Mouse (Mus musculus) adipose tissue, adult 10 weeks (tissue): ENCODE data around the gene Ddrgk1. TPM values are rescaled to one million over a fixed set of nuclear protein-coding genes. Genes with fewer than 3 reads are reported as not detected.

Experiments used
- polyA plus RNA-seq: library from polyadenylated mRNA; stranded (reverse); fragments of 350-450 nt; fragmentation: Illumina TruSeq; extraction: RNeasy Lipid Tissue Mini Kit (QIAGEN cat#74804); gene quantifications from one replicate; pipeline ENCODE4 v1.2.3, GENCODE M21; 2014; ENCODE audit warnings: low read depth, low replicate concordance

The Ddrgk1 gene
- 145 TPM for polyA plus RNA-seq

GRCm38 (mm10) chr2:130664102-130664701, at the start of gene Ddrgk1:
Gene Ddrgk1 (minus strand): TSS chr2:130664659.

GRCm38 (mm10) chr2:130697153-130697810, 32.8 kb upstream of the Ddrgk1 start, which contains the start of gene Slc4a11:
Gene Slc4a11 (minus strand): TSS chr2:130697519.

GRCm38 (mm10) chr2:130667559-130667958, 3.1 kb upstream of the Ddrgk1 start, which contains the start of gene Itpa:
Gene Itpa (plus strand): TSS chr2:130667610.

GRCm38 (mm10) chr2:130642684-130643369, 21.6 kb downstream of the Ddrgk1 start, which contains the start of gene Lzts3:
Gene Lzts3 (minus strand): TSS chr2:130642803.

GRCm38 (mm10) chr2:130629839-130630203, 34.6 kb downstream of the Ddrgk1 start, which contains the start of the genes Fastkd5 and Ubox5:
Gene Fastkd5 (minus strand): TSS chr2:130630027.
Gene Ubox5 (minus strand): TSS chr2:130630038.

Other genes with a start within 250 kb of the Ddrgk1 start
- gene Vps16, start 240.3 kb downstream of the Ddrgk1 start, polyA plus RNA-seq, result 44.2 TPM
- gene Pced1a, start 240.0 kb downstream of the Ddrgk1 start, polyA plus RNA-seq, result 15.7 TPM
- gene Ptpra, start 214.4 kb downstream of the Ddrgk1 start, polyA plus RNA-seq, result 78.3 TPM
- gene Mrps26, start 100.9 kb downstream of the Ddrgk1 start, polyA plus RNA-seq, result 42.6 TPM
- gene Oxt, start 88.5 kb downstream of the Ddrgk1 start, polyA plus RNA-seq, result not detected
- gene Avp, start 82.1 kb downstream of the Ddrgk1 start, polyA plus RNA-seq, result not detected
- 4.8 TPM for gene Fastkd5, start 34.6 kb downstream of the Ddrgk1 start, polyA plus RNA-seq
- gene Ubox5, start 34.6 kb downstream of the Ddrgk1 start, polyA plus RNA-seq, result 4.7 TPM
- gene Lzts3, start 21.9 kb downstream of the Ddrgk1 start, polyA plus RNA-seq, result 11.3 TPM
- gene Itpa, start 3.0 kb upstream of the Ddrgk1 start, polyA plus RNA-seq, result 43.0 TPM
- gene Slc4a11, start 32.9 kb upstream of the Ddrgk1 start, polyA plus RNA-seq, result 4.5 TPM
- gene 4930402H24Rik, start 241.7 kb upstream of the Ddrgk1 start, polyA plus RNA-seq, result 23.0 TPM
- gene Atrn, start 241.8 kb upstream of the Ddrgk1 start, polyA plus RNA-seq, result 17.6 TPM